Mouse (Mus musculus): ENCODE data around the gene Tekt4. TPM values are rescaled to one million over a fixed set of nuclear protein-coding genes. Genes with fewer than 3 reads are reported as not detected.
A peak's percentile ranks its signal among the peaks of the same experiment; 100 is the strongest.

Tekt4 gene
- total RNA-seq, 2 experiments from 2014 or later = 1.9 to 2.9 TPM

DNA sequence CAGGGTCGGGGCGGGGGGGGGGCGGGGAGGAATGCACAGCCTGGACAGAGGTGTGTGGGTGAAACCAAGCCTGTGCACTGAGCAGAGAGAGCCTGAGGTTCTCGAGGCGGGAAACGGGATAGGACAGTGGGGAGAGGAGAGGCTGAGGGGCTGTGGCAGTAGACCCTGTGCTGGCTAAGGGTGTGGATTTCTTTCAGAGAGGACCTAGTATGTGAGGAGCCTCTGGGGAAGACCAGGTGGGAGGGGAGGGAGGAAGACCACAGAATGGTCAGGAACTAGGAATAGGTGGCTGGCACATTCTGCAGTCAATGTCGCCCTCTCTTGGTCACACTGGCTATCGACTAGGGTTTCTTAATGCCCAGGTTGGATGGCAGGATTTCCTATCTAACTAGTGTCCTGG is 15.4 kb downstream of the Tekt4 start:
- peak; percentile 69 to 76 for DNase-seq (ENCODE audit: low spot score in 2 of 2)
- intact Hi-C loops (cut with DNase I) = loop anchor here (1.0 to 5.0 kb wide), 3 partner anchors 71 to 135 kb away; no protein-coding TSS in a partner anchor

DNA sequence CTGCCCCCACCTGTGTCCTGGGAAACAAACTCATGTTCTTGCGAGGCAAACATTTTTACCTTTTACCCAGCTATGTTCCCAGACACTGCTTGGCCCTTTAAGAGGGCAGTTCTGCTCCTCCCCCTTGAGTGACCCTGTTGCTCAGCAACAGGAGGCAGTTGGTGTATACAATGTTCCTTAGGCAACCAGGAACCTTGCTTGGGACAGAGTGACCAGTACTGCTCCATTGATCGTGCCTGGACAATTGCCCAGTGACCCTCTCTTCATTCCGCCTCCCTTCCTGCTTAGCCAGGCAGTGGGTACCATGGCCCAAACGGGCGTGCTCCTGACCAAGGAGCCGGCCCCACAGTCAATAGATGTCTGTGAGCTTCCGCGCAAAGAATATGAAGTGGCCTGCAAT is 17.0 kb downstream of the Tekt4 start:
- intact Hi-C loops (cut with DNase I) = loop anchor here (5.0 kb wide), 1 partner anchor 96 kb away; no protein-coding TSS in a partner anchor
- peak in 1 of 2 experiments; percentile 36 for DNase-seq (ENCODE audit: low spot score in 2 of 2)

DNA sequence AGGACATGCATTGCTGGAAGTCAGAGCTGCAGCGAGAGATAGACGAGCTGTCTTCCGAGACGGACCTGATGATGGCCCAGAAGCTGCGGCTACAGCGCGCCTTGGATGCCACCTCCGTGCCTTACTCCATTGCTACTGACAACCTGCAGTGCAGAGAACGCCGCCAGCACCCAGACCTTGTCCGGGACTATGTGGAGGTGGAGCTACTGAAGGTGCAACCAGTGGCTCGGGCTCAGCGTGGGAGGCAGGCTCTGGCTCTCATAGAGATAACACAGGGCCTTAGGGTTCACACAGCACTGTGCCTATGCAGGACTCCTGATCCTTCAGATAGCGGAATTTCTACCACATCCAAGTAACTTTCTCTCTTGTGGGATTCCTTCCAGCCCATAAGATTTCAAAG is 17.6 kb downstream of the Tekt4 start:
- intact Hi-C loops (cut with DNase I) = loop anchor here (5.0 kb wide), 1 partner anchor 95 kb away; no protein-coding TSS in a partner anchor
- DNase-seq (ENCODE audit: low spot score in 2 of 2) = no peak

DNA sequence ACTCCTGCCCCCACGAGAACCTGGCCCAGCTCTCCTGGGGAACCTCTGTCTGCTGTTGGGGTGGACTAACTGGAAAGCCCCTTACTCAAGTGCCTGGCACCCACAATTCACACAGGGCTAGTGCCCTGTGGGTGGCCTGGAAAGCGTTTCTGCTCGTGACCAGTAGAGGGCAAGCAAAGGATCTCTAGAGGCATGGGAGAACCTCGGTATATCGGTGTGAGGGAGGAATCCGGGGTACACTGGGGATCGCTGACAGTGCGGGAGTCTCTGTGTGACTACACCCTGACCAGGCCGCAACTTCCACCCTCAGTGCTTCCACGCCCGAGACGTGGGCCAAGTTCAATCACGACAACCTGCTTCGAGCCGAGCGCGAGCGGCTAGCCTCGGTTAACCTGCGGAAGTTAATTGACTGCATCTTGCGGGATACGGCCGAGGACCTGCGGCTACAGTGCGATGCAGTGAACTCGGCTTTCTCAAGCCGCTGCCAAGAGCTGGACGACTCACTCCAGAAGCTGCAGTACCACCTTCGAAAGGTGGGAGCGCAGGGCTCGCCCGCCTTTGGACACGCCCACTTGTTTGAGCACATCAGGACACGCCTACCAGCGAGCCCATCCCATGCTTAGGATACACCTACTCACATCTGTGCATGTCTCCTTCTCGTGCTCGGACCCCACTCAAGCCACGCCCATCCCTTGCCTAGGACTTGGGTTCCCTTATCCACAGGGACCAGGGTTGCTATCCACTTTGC is 20.1 kb downstream of the Tekt4 start:
- intact Hi-C loops (cut with DNase I) = loop anchor here (5.0 kb wide), 1 partner anchor 93 kb away; no protein-coding TSS in a partner anchor
- DNase-seq (ENCODE audit: low spot score in 2 of 2) = peak; percentile 61 to 67

DNA sequence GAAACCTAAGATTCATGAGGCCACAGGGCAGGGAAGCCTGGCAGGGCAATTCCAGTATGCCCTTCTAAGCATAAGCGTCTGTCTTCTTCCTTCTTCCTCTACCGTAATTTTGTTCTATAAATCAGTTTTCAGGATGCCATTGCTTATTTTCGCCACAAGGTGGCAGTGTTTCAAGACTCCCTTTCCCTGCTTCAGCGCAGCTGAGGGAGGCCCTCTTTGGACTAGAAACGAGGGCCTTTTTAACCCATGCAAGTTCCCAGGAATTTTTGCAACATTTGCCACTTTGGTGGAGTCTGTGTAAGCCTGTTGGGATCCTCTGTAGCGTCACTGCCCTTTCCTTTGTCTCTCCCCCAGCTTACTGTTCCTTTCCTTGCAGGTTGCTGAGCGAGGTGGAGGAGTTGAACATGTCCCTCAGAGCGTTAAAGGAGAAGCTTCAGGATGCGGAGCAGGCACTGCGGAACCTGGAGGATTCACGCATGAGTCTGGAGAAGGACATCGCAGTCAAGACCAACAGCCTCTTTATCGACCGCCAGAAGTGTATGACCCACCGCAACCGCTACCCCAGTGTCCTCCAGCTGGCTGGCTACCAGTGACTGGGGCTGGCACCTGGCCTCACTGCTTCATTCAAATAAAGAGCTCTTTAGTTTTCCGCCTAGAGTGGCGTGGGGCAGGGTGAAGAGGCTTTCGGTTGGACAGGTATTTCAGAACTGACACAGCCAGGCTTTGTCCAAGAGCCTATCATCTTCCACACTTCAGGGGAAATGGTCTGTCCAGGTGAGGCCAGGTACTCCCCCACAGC is 21.7 kb downstream of the Tekt4 start:
- peak; percentile 71 to 77 for DNase-seq (ENCODE audit: low spot score in 2 of 2)
- intact Hi-C loops (cut with DNase I) = loop anchor here (1.0 to 2.0 kb wide), 3 partner anchors 31 to 325 kb away; no protein-coding TSS in a partner anchor

DNA sequence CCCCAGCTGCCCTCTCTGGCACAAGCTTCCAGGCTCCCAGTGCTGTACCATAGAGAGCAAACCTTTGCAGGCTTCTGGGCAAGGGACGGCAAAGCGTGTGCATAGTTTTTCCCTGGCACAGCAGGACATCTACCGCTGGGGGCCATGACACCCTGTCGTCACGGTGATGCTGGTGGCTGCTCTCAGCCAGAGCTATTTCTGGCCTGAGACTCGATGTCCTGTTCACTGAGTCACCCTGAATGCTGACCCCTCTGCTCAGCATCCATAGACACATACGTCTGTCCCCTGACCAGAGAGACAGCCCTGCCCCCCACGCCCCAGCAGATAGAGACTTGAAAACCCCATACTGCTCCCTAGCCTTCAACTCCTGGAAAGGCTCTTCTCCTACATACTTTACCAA is 25.7 kb downstream of the Tekt4 start:
- no peak for DNase-seq (ENCODE audit: low spot score in 2 of 2)
- intact Hi-C loops (cut with DNase I) = no loop called here

DNA sequence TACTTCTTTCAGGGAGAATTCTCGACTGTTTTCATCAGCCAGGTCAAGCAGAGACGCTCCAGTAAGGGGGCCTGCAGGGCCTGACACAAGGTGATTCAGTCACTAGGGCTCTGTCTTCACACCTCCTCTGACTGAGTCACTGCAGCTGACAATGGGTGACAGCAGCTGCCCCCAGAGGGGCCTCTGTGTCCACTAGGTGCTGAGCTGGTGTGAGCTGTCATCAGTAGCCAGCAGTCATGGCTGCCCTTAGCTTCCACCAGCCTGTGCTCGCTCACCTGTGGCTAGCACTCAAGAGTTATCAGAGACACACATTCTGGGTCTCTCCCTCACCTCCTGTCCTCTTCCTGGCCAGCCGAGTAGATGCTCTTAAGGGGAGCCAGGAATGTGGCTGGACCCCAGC is 26.4 kb downstream of the Tekt4 start:
- intact Hi-C loops (cut with DNase I) = no loop called here
- no peak for DNase-seq (ENCODE audit: low spot score in 2 of 2)

DNA sequence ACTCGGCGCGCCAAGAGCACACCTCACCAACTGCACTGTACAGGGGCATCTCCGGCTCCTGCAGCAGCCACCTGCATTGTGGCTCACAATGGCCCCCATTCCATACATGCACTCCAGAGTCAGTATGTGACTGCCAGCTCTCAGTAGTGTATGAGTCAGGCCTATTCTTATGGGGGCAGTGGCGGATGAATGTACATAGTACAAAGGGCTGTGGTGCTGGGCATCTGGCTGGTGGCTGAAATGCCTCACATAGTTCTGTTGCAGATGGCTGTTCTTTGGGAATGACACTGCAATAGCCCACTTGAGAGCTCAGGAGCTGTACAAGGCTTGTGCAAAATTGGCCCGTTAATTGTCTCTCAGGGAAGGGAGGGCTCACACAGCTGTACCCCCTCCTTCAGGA is 27.7 kb downstream of the Tekt4 start:
- intact Hi-C loops (cut with DNase I) = no loop called here
- DNase-seq (ENCODE audit: low spot score in 2 of 2) = peak in 1 of 2 experiments; percentile 32

DNA sequence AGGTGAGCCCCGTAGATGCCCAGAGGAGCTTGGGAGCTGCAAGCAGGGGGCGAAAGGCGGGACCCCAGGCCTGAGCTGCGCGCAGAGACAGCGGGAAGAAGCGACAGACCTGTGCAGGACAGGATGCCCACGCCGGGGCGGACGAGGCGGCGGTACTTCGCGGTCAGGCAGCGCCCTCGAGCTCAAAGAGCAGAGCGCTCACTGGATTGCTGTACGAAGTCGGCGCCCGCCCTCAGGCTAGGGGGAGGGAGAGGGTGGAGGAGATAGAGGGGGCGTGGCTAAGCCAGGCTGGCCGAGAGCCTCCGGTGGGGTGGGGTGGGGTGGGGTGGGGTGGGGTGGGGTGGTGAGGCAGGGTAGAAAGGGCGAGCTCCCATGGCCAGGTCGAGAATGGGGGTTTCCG is 42.6 kb downstream of the Tekt4 start, which contains the start of gene Sstr5:
Gene Sstr5, minus strand, starts transcription at position 276 of the 400 bp plus-strand sequence.
- intact Hi-C loops (cut with DNase I) = no loop called here
- no peak for DNase-seq (ENCODE audit: low spot score in 2 of 2)

DNA sequence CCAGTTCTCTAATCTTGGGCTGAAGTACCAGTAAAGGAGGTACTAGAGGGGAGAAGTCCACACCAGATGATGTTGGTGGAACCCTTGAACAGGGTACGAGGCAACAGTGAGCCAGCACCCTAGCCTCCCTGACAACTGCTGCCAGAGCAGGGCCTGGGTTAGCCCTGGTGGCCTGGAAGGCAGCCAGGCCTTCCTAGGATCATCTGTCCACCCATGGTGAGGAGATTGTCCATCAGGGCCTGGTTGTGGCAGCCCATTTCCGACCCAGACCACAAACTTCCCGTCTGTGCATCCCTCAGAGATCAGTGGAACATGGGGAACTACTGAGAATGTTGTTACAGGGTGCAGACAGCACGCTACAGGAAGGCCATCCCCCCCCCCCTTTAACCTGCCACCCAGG is 48.2 kb downstream of the Tekt4 start:
- DNase-seq (ENCODE audit: low spot score in 2 of 2) = no peak
- intact Hi-C loops (cut with DNase I) = no loop called here

DNA sequence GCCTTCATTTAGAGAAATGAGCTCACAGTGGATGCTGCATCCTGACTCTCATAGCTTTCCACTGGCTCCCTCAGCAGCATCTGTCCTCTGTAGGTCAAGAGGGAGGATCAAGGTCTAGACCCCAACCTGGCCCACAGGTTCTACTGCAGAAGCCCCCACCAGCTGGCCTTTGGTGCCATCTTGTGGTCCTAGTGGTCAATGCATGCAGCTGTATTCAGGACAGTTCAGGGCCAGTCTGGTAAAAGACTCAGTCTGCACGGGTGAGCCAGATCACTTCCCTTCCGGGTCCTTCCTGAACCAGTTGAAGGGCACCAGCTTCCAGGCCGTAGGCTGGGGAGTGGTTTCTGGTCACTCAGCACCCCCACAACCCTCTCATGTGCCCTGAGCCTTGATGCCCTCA is 53.4 kb downstream of the Tekt4 start:
- intact Hi-C loops (cut with DNase I) = loop anchor here (1.0 to 2.0 kb wide), 3 partner anchors 31 to 191 kb away; no protein-coding TSS in a partner anchor
- peak; percentile 63 to 69 for DNase-seq (ENCODE audit: low spot score in 2 of 2)

DNA sequence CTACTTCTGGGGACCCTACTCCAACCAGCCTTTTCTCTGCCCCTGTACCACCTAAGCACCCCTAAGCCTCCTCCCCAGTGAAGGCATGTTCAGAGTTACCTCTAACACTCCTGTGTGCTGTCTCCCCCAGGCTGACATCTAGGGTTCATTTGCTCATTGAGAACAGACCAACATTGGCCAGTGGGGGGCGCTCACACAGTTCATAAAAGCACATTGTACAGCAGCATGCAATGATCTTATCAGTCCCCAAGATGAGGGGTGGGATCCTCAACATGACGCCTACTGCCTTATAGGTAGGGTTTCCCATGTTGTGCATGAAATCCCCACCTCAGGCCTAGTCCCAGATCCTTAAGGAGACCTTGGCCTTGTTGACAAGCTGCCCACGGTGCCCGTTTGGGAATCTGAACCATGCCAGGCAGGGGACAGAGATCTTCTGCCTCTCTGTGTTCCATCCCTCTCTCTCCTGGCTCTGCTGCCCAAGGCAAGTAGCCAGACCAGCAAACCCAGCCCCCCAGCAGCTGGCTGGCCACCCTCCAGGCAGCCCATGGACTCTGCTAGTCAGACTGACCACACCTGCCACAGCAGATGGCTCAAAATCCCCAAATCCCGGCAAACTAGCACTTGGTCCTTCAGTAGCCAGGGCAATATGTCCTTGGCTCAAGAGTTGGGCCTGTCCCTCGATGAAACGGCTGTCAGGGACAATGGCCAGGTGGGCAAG is 54.6 kb downstream of the Tekt4 start:
- intact Hi-C loops (cut with DNase I) = loop anchor here (2.0 kb wide), 2 partner anchors 60 to 190 kb away; no protein-coding TSS in a partner anchor
- DNase-seq (ENCODE audit: low spot score in 2 of 2) = peak; percentile 73 to 79

DNA sequence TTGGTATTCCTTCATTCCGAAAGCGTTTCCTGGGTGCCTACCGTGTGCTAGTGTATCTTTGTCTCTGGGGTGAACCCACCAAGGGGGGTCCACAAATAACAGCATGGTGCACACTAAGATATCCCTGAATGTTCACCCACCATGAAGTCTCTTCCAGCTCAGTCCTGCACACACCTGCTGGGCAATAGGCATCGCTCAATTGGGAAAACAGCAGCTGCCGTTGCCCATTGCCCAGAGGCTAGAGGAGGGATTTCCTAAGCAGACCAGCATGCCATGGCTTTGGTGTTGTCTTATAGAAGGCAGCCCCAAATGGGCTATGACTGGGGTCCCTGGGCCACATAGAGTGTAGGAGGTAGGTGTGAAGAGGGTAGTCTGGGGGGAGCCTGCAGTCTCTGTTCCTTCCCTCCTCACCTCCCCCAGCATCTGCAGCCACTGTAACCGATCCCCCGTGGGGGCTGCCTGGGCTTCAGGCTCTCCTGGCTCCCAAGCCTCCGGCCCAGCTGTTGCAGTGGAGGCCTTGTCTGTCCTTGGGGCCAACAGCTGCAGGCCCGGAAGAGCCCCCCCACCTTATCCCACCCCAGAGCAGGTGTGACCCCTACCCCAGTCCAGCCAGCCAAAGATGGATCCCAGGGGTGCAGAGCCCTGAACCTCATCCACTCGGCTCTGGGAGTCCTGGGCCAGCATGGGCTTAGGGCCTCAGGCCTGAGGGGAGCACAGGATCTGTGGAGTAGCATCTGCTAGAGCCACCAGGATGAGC is 55.8 kb downstream of the Tekt4 start:
- DNase-seq (ENCODE audit: low spot score in 2 of 2) = no peak
- intact Hi-C loops (cut with DNase I) = no loop called here

DNA sequence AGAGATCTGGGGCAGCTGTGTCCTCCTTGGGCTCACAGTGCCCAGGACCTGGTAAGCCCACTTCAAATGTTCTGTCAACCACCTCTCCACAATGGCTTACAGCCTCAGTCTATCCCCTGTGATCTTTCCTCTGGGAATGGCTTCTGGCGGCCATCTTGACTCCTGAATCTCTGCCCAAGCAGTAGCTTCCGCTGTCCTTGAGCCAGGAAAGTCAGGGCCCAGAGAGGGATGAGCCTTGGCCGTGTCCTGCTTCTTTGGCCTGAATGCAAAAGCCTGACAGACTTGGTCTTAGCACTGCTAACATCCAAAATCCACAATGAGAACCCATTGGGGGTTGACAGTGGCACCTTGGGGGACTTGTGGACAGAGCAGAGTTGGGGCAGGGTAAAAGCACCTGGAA is 57.5 kb downstream of the Tekt4 start:
- no peak for DNase-seq (ENCODE audit: low spot score in 2 of 2)
- intact Hi-C loops (cut with DNase I) = no loop called here

DNA sequence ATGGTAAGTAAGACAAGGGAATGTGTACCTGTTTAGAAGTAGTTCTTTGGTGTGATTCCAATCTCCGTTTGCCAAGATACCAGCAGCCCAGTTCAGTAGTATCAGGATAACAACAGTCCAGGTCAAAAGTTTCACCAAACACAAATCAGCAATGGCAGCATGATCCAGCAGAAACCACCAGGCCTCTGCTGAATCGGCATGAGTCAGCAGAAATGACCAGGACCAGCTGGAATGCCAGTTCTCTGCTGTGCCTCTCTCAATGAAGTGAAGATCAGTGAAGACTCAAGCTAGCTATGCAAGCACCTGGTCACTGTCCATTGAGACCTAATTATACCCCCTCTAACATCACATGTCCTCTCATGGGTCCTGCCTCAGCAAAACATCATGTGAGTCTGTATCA is 59.6 kb downstream of the Tekt4 start:
- intact Hi-C loops (cut with DNase I) = no loop called here

DNA sequence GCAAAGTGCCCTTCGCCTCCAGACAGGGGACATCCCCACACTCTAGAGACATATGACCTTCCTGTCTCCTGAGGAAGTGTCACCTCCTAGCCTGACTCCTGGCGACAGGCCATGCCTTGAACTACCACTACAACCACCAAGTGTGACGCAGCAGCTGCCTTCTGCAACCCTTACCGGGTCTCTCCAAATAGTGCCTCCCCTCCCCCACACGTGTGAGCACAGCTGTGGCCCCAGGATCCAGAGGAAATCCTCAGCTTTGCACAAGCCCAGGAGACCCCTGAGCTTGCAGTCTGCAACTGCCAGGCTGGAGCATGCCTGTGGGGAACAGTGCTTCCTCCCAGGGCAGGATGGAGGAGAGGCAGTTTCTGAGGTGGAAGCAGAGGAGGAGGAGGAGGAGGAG is 61.9 kb downstream of the Tekt4 start:
- intact Hi-C loops (cut with DNase I) = no loop called here
- no peak for DNase-seq (ENCODE audit: low spot score in 2 of 2)

More for the DNA sequence above, 59.6 kb downstream of the Tekt4 start:
- DNase-seq (ENCODE audit: low spot score in 2 of 2) = no peak

DNA sequence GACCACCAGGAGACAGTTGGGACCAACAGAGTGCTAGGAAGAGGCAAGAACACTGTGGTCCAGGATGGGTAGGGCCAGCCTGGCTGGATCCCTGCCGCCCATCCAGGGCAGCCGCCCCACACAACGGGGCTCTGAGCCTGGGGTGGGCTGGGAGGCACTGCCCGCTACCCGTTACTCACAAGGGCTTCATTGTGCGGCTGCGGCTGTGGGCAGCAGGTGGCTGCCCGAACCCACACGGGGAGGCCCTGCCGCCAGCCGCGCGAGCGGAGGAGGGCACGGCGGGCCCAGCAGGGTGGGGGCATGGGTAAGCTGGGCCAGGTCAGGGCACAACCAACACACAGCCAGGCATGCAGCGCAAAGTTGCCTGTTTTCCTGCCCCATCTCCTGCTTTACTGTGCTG is 63.7 kb downstream of the Tekt4 start:
- intact Hi-C loops (cut with DNase I) = no loop called here

DNA sequence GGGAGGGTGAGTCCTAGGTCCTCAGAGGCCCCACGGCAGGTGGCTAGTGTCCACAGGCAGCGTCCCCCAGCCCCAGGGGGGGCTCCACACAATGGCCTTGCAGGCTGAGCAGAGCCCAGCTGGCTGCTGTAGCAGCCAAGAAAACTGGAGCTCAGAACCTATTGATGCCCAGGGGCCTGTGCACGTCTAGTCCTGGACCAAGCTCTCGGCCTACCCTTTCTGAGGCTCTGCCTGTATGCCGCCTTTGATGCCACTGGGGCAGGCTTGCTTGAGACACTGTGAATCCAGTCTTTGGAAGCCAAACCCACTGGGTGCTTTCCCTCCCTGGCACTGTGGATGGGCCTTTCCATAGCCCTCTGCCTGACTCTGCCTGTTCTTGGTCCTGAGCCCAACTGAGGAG is 65.1 kb downstream of the Tekt4 start:
- intact Hi-C loops (cut with DNase I) = no loop called here
- DNase-seq (ENCODE audit: low spot score in 2 of 2) = peak; percentile 18 to 36

More for the DNA sequence above, 63.7 kb downstream of the Tekt4 start:
- peak; percentile 40 to 45 for DNase-seq (ENCODE audit: low spot score in 2 of 2)

DNA sequence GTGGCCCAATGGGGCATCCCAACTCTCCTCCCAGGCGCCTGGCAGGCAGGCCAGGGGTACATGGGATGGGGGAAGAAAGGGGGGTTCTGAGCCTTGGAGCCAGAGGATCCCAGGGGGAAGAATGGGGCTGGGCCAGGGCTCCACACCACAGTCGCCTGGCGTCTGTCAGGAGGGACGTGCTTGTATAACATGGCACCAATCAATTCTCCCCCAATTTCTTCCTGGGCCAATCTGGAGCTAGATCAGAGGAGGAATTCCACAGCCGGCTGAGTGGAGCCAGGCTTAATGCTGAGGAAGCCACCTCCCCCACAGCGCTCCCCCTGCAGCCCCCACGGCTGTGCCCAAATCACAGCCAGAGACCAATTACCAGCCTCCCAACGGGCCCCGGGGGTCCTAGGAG is 66.1 kb downstream of the Tekt4 start:
- no peak for DNase-seq (ENCODE audit: low spot score in 2 of 2)
- intact Hi-C loops (cut with DNase I) = no loop called here
